Mouse (Mus musculus) kidney, postnatal 14 days (tissue): ENCODE results near the gene Tlk1.

Experiments used
- DNase-seq: peaks from one replicate; pipeline ENCODE4 v3.0.0; 2022; ENCODE audit warnings: mixed read lengths

The Tlk1 gene

GRCm38 (mm10) chr2:70789331-70789730, 36.2 kb downstream of the Tlk1 start:
- DNase-seq = no peak

GRCm38 (mm10) chr2:70784447-70784846, 41.1 kb downstream of the Tlk1 start:
- no peak for DNase-seq

- DNase-seq = no peak
Measured at GRCm38 (mm10) chr2:70783504-70783903, 42.0 kb downstream of the Tlk1 start.

- DNase-seq = peak; percentile 48
Measured at GRCm38 (mm10) chr2:70779634-70780033, 45.9 kb downstream of the Tlk1 start.

- DNase-seq = no peak
Measured at GRCm38 (mm10) chr2:70776744-70777143, 48.8 kb downstream of the Tlk1 start.

GRCm38 (mm10) chr2:70764734-70765133, 60.8 kb downstream of the Tlk1 start:
- DNase-seq = peak; percentile 28

GRCm38 (mm10) chr2:70762741-70763140, 62.8 kb downstream of the Tlk1 start:
- no peak for DNase-seq

GRCm38 (mm10) chr2:70752149-70752548, 73.4 kb downstream of the Tlk1 start:
- no peak for DNase-seq

- no peak for DNase-seq
Measured at GRCm38 (mm10) chr2:70751655-70752054, 73.9 kb downstream of the Tlk1 start.

- no peak for DNase-seq
Measured at GRCm38 (mm10) chr2:70742588-70742987, 82.9 kb downstream of the Tlk1 start.

GRCm38 (mm10) chr2:70741901-70742300, 83.6 kb downstream of the Tlk1 start:
- no peak for DNase-seq

GRCm38 (mm10) chr2:70736008-70736407, 89.5 kb downstream of the Tlk1 start:
- no peak for DNase-seq

- no peak for DNase-seq
Measured at GRCm38 (mm10) chr2:70735534-70735933, 90.0 kb downstream of the Tlk1 start.

- DNase-seq = no peak
Measured at GRCm38 (mm10) chr2:70727089-70727488, 98.4 kb downstream of the Tlk1 start.

GRCm38 (mm10) chr2:70723610-70724243, 101.8 kb downstream of the Tlk1 start:
- no peak for DNase-seq

GRCm38 (mm10) chr2:70710878-70711277, 114.7 kb downstream of the Tlk1 start:
- DNase-seq = no peak

GRCm38 (mm10) chr2:70710236-70710635, 115.3 kb downstream of the Tlk1 start:
- no peak for DNase-seq

GRCm38 (mm10) chr2:70708986-70709730, 116.4 kb downstream of the Tlk1 start:
- DNase-seq = no peak

- DNase-seq = no peak
Measured at GRCm38 (mm10) chr2:70702403-70702802, 123.1 kb downstream of the Tlk1 start.

- DNase-seq = no peak
Measured at GRCm38 (mm10) chr2:70701571-70701970, 124.0 kb downstream of the Tlk1 start.

GRCm38 (mm10) chr2:70700851-70701250, 124.7 kb downstream of the Tlk1 start:
- no peak for DNase-seq

GRCm38 (mm10) chr2:70695712-70696111, 129.8 kb downstream of the Tlk1 start:
- no peak for DNase-seq

- peak; percentile 33 for DNase-seq
Measured at GRCm38 (mm10) chr2:70690195-70690594, 135.3 kb downstream of the Tlk1 start.

GRCm38 (mm10) chr2:70688454-70689078, 137.0 kb downstream of the Tlk1 start:
- DNase-seq = no peak
